Mouse (Mus musculus) T-helper 2 cell (primary cell): ENCODE results near the gene Olfr324.

ENCODE experiments used
- in situ Hi-C: fragments of 300-600 bp; cut with MboI, MseI; formaldehyde crosslinking; loops from one replicate; pipeline ENCODE4 v1.15.1; 2025; ENCODE audit warnings: high pct_unique_total_duplicates

Gene Olfr324

GRCm38 (mm10) chr11:58594814-58595213 is at the start of gene Olfr324:
TSS of gene Olfr324 (plus strand) at chr11:58595114.
- in situ Hi-C loops: no loop called here

- in situ Hi-C loops: no loop called here
These were observed 48.6 kb upstream of the Olfr324 start, which contains the start of gene Olfr329-ps for GRCm38 (mm10) chr11:58546322-58546721. TSS of gene Olfr329-ps (minus strand) at chr11:58546422.

- in situ Hi-C loops: no loop called here
These were observed 39.4 kb upstream of the Olfr324 start, which contains the start of gene Olfr328 for GRCm38 (mm10) chr11:58555536-58555935. TSS of gene Olfr328 (minus strand) at chr11:58555636.

- in situ Hi-C loops: no loop called here
These were observed 24.5 kb upstream of the Olfr324 start, which contains the start of gene Olfr224 for GRCm38 (mm10) chr11:58570405-58570804. TSS of gene Olfr224 (minus strand) at chr11:58570553.

- in situ Hi-C loops: no loop called here
These were observed 17.5 kb upstream of the Olfr324 start, which contains the start of gene Olfr325 for GRCm38 (mm10) chr11:58577430-58577829. TSS of gene Olfr325 (plus strand) at chr11:58577730.

GRCm38 (mm10) chr11:58578636-58579035 is 16.3 kb upstream of the Olfr324 start:
- in situ Hi-C loops: no loop called here

GRCm38 (mm10) chr11:58587898-58588348 is 7.0 kb upstream of the Olfr324 start:
- in situ Hi-C loops: no loop called here

GRCm38 (mm10) chr11:58588620-58589250 is 6.2 kb upstream of the Olfr324 start:
- in situ Hi-C loops: no loop called here

- in situ Hi-C loops: no loop called here
These were observed 2.9 kb downstream of the Olfr324 start for GRCm38 (mm10) chr11:58597837-58598236.

GRCm38 (mm10) chr11:58602062-58602461 is 7.1 kb downstream of the Olfr324 start:
- in situ Hi-C loops: no loop called here

GRCm38 (mm10) chr11:58602800-58603560 is 8.1 kb downstream of the Olfr324 start:
- in situ Hi-C loops: no loop called here

GRCm38 (mm10) chr11:58604688-58605087 is 9.8 kb downstream of the Olfr324 start:
- in situ Hi-C loops: no loop called here

GRCm38 (mm10) chr11:58605228-58605627 is 10.3 kb downstream of the Olfr324 start:
- in situ Hi-C loops: no loop called here

- in situ Hi-C loops: no loop called here
These were observed 11.4 kb downstream of the Olfr324 start for GRCm38 (mm10) chr11:58606177-58606919.

- in situ Hi-C loops: no loop called here
These were observed 12.1 kb downstream of the Olfr324 start for GRCm38 (mm10) chr11:58607030-58607429.

- in situ Hi-C loops: no loop called here
These were observed 18.4 kb downstream of the Olfr324 start for GRCm38 (mm10) chr11:58613359-58613758.

- in situ Hi-C loops: no loop called here
These were observed 19.6 kb downstream of the Olfr324 start for GRCm38 (mm10) chr11:58614526-58614925.

- in situ Hi-C loops: no loop called here
These were observed 21.1 kb downstream of the Olfr324 start, which contains the start of gene 2210407C18Rik for GRCm38 (mm10) chr11:58615975-58616374. TSS of gene 2210407C18Rik (minus strand) at chr11:58616075.

- in situ Hi-C loops: no loop called here
These were observed 23.5 kb downstream of the Olfr324 start for GRCm38 (mm10) chr11:58618369-58618768.

GRCm38 (mm10) chr11:58618793-58619192 is 23.9 kb downstream of the Olfr324 start:
- in situ Hi-C loops: no loop called here

- in situ Hi-C loops: no loop called here
These were observed 31.2 kb downstream of the Olfr324 start for GRCm38 (mm10) chr11:58626146-58626545.

GRCm38 (mm10) chr11:58630401-58630800 is 35.5 kb downstream of the Olfr324 start, which contains the start of gene Olfr323:
TSS of gene Olfr323 (minus strand) at chr11:58630501.
- in situ Hi-C loops: no loop called here
